Mouse (Mus musculus) brain, embryonic 14.5 days (tissue): ENCODE results near the gene Lims1. TPM values are rescaled to one million over a fixed set of nuclear protein-coding genes. Genes with fewer than 3 reads are reported as not detected.

Experiments used
- DNase-seq: peaks from one replicate; pipeline ENCODE4 v3.0.0-alpha.2; 2011; ENCODE audit warnings: low read depth
- CTCF ChIP-seq: fragments of 200-500 bp; IDR thresholded peaks from 2 replicates; pipeline ENCODE4 v1.5.1; 2012; ENCODE audit warnings: inconsistent platforms, mild to moderate bottlenecking, moderate library complexity, borderline replicate concordance; ENCODE audit not compliant: insufficient read depth, insufficient read length; ENCODE audit errors: extremely low read depth
- POLR2A ChIP-seq: fragments of 200-500 bp; IDR thresholded peaks from 2 replicates; pipeline ENCODE4 v1.6.1; 2012; ENCODE audit warnings: mild to moderate bottlenecking, inconsistent platforms, borderline replicate concordance; ENCODE audit not compliant: poor library complexity, insufficient read depth, insufficient read length, severe bottlenecking; ENCODE audit errors: extremely low read depth
- polyA plus RNA-seq: library from polyadenylated mRNA; depleted of rRNA; stranded (reverse); fragments of >200 nt; gene quantifications from 2 replicates; pipeline ENCODE4 v1.2.3, GENCODE M21; 2012

Gene Lims1
- polyA plus RNA-seq, 1 experiment: 25.1 TPM

DNA sequence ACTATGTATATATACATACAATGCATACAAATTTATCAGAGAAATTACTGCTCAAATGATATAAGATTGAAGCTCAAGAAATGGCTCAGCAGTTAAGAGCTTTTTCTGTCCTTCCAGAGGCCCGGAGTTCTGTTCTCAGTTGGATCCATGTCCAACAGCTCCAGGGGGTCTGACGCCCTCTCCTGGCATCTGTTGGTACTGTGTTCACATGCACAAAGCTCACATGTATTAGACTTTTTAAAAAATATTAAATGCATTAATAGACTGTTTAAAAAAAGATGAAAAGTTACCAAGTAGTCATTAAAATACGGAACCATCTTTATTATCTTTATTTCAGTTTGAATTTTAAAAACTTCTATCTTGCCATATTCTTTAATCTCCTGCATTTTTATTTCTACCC lies 65.4 kb downstream of the Lims1 start:
- DNase-seq: no peak
- TF ChIP-seq POLR2A (no peak), CTCF (peak; percentile 23; the same call in 1 of the 2 replicates)

GRCm38 (mm10) chr10:58389151-58389550 lies 65.9 kb downstream of the Lims1 start:
- no peak for TF ChIP-seq POLR2A
- TF ChIP-seq CTCF: no peak
- DNase-seq: no peak

GRCm38 (mm10) chr10:58392435-58392834 lies 69.2 kb downstream of the Lims1 start:
- TF ChIP-seq POLR2A: no peak
- TF ChIP-seq CTCF: no peak
- DNase-seq: no peak

DNA sequence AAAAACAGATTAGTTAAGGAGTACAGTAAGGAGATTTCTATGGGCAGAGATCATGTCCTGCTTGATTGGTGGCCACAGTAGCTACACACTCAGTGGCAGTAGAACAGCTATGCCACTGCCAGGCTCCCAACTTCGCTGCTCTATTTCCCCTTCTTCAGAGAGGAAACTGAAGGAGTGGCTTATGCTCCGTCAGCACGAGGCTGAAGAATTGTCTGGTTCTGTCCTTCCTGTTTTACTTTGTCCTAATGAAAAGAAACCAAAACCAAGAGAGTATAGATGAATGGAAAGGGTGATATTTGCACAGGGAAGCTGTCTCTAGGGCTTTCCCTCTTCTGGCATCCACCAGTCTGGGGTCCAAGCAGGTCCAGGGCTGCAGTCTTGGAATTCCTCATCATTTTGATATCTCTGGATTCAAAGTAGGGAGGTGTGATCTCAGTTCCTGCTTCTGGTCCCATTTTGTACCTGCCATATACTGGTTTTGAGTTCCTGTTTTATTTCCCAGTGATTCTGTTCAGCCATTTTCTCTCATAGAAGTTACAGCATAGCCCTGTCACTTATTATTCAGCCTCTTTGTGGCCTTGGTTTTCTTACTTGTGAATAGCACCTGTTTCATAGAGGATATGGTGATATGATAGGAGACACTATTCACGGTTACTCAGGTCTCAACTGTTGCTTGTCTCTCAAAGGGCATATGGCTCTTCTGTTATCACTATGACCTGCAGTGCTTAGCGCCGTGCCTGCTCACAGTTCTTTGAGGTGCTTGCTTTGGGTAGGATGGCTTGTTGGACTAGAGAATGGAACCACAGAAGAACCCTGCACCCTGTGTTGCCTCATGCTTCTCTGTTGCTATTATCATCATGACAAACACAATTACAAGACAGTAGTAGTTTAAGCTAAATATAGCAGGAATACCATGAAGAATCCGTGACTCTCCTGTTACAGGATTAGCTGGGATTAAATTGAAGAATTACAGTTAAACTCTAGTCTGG lies 70.1 kb downstream of the Lims1 start:
- no peak for DNase-seq
- TF ChIP-seq POLR2A: no peak
- TF ChIP-seq CTCF: no peak

- no peak for TF ChIP-seq POLR2A
- no peak for TF ChIP-seq CTCF
- no peak for DNase-seq
These were observed 70.9 kb downstream of the Lims1 start for GRCm38 (mm10) chr10:58394170-58394569.

DNA sequence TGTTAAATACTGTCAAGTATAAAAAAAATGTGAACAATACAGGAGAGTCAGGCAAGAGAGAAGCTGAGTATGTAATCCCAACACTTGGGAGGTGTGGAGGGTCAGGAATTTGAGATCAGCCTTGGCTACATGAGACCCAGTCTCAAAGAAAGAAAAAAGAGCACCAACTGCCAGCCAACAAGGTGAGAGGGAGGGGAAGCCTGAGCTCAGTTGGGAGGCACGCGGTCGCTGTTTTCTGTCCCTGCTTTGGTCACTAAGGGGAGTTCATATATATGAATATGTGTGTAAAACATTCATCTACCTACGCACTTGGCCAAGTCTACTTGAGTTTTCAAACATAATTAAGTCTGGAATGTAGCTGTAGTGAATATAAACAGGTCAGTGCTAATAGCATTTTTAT lies 72.0 kb downstream of the Lims1 start:
- TF ChIP-seq POLR2A (no peak), CTCF (no peak)
- no peak for DNase-seq

GRCm38 (mm10) chr10:58395723-58396122 lies 72.5 kb downstream of the Lims1 start:
- DNase-seq: no peak
- TF ChIP-seq CTCF (no peak), POLR2A (no peak)

- TF ChIP-seq CTCF: no peak
- no peak for TF ChIP-seq POLR2A
- peak; percentile 47 for DNase-seq
These were observed 73.3 kb downstream of the Lims1 start for GRCm38 (mm10) chr10:58396600-58396999.

GRCm38 (mm10) chr10:58398941-58399340 lies 75.7 kb downstream of the Lims1 start:
- TF ChIP-seq POLR2A: no peak
- no peak for TF ChIP-seq CTCF
- DNase-seq: no peak

- no peak for TF ChIP-seq POLR2A
- no peak for TF ChIP-seq CTCF
- no peak for DNase-seq
These were observed 78.6 kb downstream of the Lims1 start for GRCm38 (mm10) chr10:58401838-58402237.

- TF ChIP-seq POLR2A: no peak
- TF ChIP-seq CTCF: no peak
- DNase-seq: no peak
These were observed 81.4 kb downstream of the Lims1 start for GRCm38 (mm10) chr10:58404639-58405038.
